Mouse (Mus musculus): Measurements from ENCODE around the gene Pik3r5. TPM values are rescaled to one million over a fixed set of nuclear protein-coding genes. Genes with fewer than 3 reads are reported as not detected.

The Pik3r5 gene
- polyA plus RNA-seq, 1 experiment from 2014 or later: 0.14 TPM

GRCm38 (mm10) chr11:68467962-68468612 is 36.2 kb downstream of the Pik3r5 start:
- no peaks in the 10 kb centered on the region for H3K9me3 ChIP-seq (replicated peaks)
- no peak overlapping the region for H3K9ac ChIP-seq
- H3K36me3 ChIP-seq: no peaks in the 10 kb centered on the region
- 73% methylated on average over 9 of the region's 9 CpGs for WGBS
- H3K27ac ChIP-seq (ENCODE audit: poor library complexity, severe bottlenecking): no peak overlapping the region
- no peak for ATAC-seq (ENCODE audit: insufficient number of reproducible peaks, low FRiP score)
- no peaks in the 10 kb centered on the region for H3K4me1 ChIP-seq (replicated peaks)
- no peak overlapping the region for H3K4me2 ChIP-seq
- peaks cover 30% of the 10 kb centered on the region; the same call in 1 of the 2 replicates for H3K27me3 ChIP-seq (replicated peaks)
- no peak overlapping the region for H3K4me3 ChIP-seq

GRCm38 (mm10) chr11:68468886-68469285 is 37.0 kb downstream of the Pik3r5 start:
- H3K4me3 ChIP-seq: no peak overlapping the region
- H3K36me3 ChIP-seq: no peaks in the 10 kb centered on the region
- no peak overlapping the region for H3K4me2 ChIP-seq
- H3K27ac ChIP-seq (ENCODE audit: poor library complexity, severe bottlenecking): no peak overlapping the region
- ATAC-seq (ENCODE audit: insufficient number of reproducible peaks, low FRiP score): no peak
- no peaks in the 10 kb centered on the region for H3K4me1 ChIP-seq (replicated peaks)
- peaks cover 36% of the 10 kb centered on the region for H3K27me3 ChIP-seq (replicated peaks)
- no peak overlapping the region for H3K9ac ChIP-seq
- WGBS: 68% methylated on average over 4 of the region's 4 CpGs
- no peaks in the 10 kb centered on the region for H3K9me3 ChIP-seq (replicated peaks)

GRCm38 (mm10) chr11:68472162-68472849 is 40.4 kb downstream of the Pik3r5 start:
- Histone ChIP-seq H3K4me1 (replicated peaks) (peaks cover under 1% of the 10 kb centered on the region; the same call in 1 of the 2 replicates), H3K4me3 (no peak overlapping the region), H3K27ac (ENCODE audit: poor library complexity, severe bottlenecking) (no peak overlapping the region), H3K36me3 (no peaks in the 10 kb centered on the region), H3K27me3 (replicated peaks) (peaks cover 32% of the 10 kb centered on the region), H3K9ac (no peak overlapping the region), H3K9me3 (replicated peaks) (no peaks in the 10 kb centered on the region), H3K4me2 (no peak overlapping the region)
- no peak for ATAC-seq (ENCODE audit: insufficient number of reproducible peaks, low FRiP score)
- WGBS: 72% methylated on average over 5 of the region's 5 CpGs

DNA sequence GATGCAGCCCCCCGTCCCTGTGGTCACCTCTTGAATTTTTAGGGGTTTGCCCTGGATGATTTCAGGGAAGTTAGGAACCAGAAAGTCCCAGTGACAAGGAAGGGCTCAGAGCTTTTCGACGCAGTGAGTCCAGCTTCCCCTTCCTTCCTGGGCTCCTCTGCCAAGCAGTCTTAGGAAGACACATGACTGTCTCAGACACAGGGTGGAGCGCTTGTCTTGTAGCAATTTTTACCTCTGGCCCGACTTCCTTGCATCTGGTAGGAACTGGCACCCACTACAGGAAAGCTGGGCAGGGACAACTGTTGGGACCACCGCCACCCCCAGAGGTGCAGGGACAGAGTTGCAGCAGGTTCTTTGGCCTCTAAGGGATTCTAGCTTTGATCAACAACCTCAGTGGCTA is 42.7 kb downstream of the Pik3r5 start:
- Histone ChIP-seq H3K36me3 (no peaks in the 10 kb centered on the region), H3K27ac (ENCODE audit: poor library complexity, severe bottlenecking) (no peak overlapping the region), H3K9me3 (replicated peaks) (no peaks in the 10 kb centered on the region), H3K4me2 (no peak overlapping the region), H3K4me3 (no peak overlapping the region), H3K9ac (no peak overlapping the region), H3K4me1 (replicated peaks) (peaks cover 15% of the 10 kb centered on the region; the same call in 1 of the 2 replicates), H3K27me3 (replicated peaks) (peaks cover 32% of the 10 kb centered on the region)
- ATAC-seq (ENCODE audit: insufficient number of reproducible peaks, low FRiP score): no peak
- 66% methylated on average over 6 of the region's 6 CpGs for WGBS

DNA sequence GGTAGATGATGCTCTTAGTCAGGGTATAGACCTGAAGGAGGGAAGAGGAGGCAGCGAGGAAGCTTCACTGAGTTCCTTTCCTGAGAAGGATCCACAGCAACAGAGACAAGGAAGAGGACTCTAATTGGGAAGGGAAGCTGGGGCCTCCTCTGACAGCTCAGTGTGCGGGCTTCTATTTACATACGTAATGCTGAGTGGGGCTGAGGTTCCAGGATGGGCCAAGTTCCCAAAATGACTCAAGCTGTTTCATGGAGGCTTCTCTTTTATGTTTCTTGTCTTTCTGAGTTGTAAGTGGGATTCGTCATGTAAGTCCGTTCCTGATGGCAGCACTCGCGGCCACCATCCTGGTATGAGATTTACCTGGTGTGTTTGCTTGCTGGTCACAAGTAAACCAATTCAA is 43.8 kb downstream of the Pik3r5 start:
- Histone ChIP-seq H3K27ac (ENCODE audit: poor library complexity, severe bottlenecking) (no peak overlapping the region), H3K4me1 (replicated peaks) (peaks cover 15% of the 10 kb centered on the region; the same call in 1 of the 2 replicates), H3K9me3 (replicated peaks) (peaks cover 4% of the 10 kb centered on the region; the same call in 1 of the 2 replicates), H3K4me2 (no peak overlapping the region), H3K36me3 (no peaks in the 10 kb centered on the region), H3K27me3 (replicated peaks) (peaks cover 25% of the 10 kb centered on the region), H3K4me3 (no peak overlapping the region), H3K9ac (no peak overlapping the region)
- WGBS: 84% methylated on average over 7 of the region's 7 CpGs
- ATAC-seq (ENCODE audit: insufficient number of reproducible peaks, low FRiP score): no peak

GRCm38 (mm10) chr11:68477661-68478060 is 45.7 kb downstream of the Pik3r5 start:
- no peak overlapping the region for H3K4me2 ChIP-seq
- no peak overlapping the region for H3K9ac ChIP-seq
- no peak for ATAC-seq (ENCODE audit: insufficient number of reproducible peaks, low FRiP score)
- H3K27ac ChIP-seq (ENCODE audit: poor library complexity, severe bottlenecking): no peak overlapping the region
- H3K4me1 ChIP-seq (replicated peaks): peaks cover 15% of the 10 kb centered on the region; the same call in 1 of the 2 replicates
- peaks cover 4% of the 10 kb centered on the region; the same call in 1 of the 2 replicates for H3K9me3 ChIP-seq (replicated peaks)
- peaks cover 12% of the 10 kb centered on the region for H3K27me3 ChIP-seq (replicated peaks)
- H3K4me3 ChIP-seq: no peak overlapping the region
- 71% methylated on average over 6 of the region's 6 CpGs for WGBS
- H3K36me3 ChIP-seq: no peaks in the 10 kb centered on the region

- Histone ChIP-seq H3K9ac (no peak overlapping the region), H3K4me1 (replicated peaks) (peaks cover 15% of the 10 kb centered on the region; the same call in 1 of the 2 replicates), H3K27ac (ENCODE audit: poor library complexity, severe bottlenecking) (no peak overlapping the region; the same call in 1 of the 2 replicates), H3K4me3 (no peak overlapping the region), H3K27me3 (replicated peaks) (peaks cover 9% of the 10 kb centered on the region), H3K4me2 (no peak overlapping the region), H3K9me3 (replicated peaks) (peaks cover 4% of the 10 kb centered on the region; the same call in 1 of the 2 replicates), H3K36me3 (no peaks in the 10 kb centered on the region)
- WGBS: 25% methylated on average over 3 of the region's 3 CpGs
- ATAC-seq (ENCODE audit: insufficient number of reproducible peaks, low FRiP score): no peak
Observed at GRCm38 (mm10) chr11:68478574-68478981, 46.7 kb downstream of the Pik3r5 start.

DNA sequence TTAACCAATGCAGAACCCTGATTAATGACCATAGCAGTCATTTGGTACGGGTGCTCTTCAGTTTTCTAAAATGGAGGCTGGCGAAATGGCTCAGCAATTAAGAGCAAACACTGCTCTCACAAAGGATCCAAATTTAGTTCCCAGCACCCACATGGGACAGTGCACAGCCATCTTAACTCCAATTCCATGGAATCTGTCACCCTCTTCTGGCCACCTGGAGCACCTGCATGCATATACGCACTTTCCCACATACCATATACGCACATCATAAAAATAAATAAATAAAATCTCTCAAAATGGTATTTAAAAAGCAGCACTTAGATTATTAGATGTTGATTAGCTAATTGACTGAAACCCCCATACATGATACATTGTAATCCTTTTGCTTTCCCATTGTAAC is 48.7 kb downstream of the Pik3r5 start:
- H3K36me3 ChIP-seq: no peaks in the 10 kb centered on the region
- no peak for ATAC-seq (ENCODE audit: insufficient number of reproducible peaks, low FRiP score)
- no peak overlapping the region for H3K4me3 ChIP-seq
- H3K27me3 ChIP-seq (replicated peaks): 0 out of 2 replicates have a peak, but pooled peaks cover 1% of the 10 kb centered on the region
- peaks cover 15% of the 10 kb centered on the region; the same call in 1 of the 2 replicates for H3K4me1 ChIP-seq (replicated peaks)
- peaks cover 4% of the 10 kb centered on the region; the same call in 1 of the 2 replicates for H3K9me3 ChIP-seq (replicated peaks)
- no peak overlapping the region for H3K9ac ChIP-seq
- no peak overlapping the region for H3K27ac ChIP-seq (ENCODE audit: poor library complexity, severe bottlenecking)
- H3K4me2 ChIP-seq: no peak overlapping the region
- WGBS: 84% methylated on average over 4 of the region's 4 CpGs

GRCm38 (mm10) chr11:68482001-68482400 is 50.1 kb downstream of the Pik3r5 start:
- Histone ChIP-seq H3K27me3 (replicated peaks) (no peaks in the 10 kb centered on the region), H3K36me3 (no peaks in the 10 kb centered on the region), H3K27ac (ENCODE audit: poor library complexity, severe bottlenecking) (no peak overlapping the region), H3K9me3 (replicated peaks) (peaks cover 4% of the 10 kb centered on the region; the same call in 1 of the 2 replicates), H3K4me3 (no peak overlapping the region), H3K4me1 (replicated peaks) (peaks cover 15% of the 10 kb centered on the region; the same call in 1 of the 2 replicates), H3K9ac (no peak overlapping the region), H3K4me2 (no peak overlapping the region)
- ATAC-seq (ENCODE audit: insufficient number of reproducible peaks, low FRiP score): no peak

DNA sequence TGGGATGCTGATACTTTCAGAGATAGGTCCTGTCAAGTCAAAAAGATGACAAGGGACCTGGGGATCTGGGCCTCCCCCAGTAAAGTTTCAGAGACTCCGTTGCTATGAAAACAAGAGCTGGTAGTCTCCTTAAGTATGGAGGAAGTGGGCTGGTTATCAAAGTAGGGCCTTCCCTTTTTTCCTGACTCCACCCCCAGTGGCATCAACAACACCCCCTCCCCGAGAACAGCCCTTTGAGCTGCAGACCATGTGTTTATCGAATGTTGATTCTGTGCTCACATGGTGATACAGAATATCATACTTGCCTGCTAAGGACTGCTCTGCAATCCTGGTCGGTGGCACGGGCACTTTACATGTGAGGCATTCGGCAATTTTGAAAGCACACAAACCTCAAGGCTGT is 51.3 kb downstream of the Pik3r5 start:
- no peak for ATAC-seq (ENCODE audit: insufficient number of reproducible peaks, low FRiP score)
- Histone ChIP-seq H3K9ac (no peak overlapping the region), H3K9me3 (replicated peaks) (peaks cover 4% of the 10 kb centered on the region; the same call in 1 of the 2 replicates), H3K27ac (ENCODE audit: poor library complexity, severe bottlenecking) (no peak overlapping the region), H3K27me3 (replicated peaks) (no peaks in the 10 kb centered on the region), H3K4me3 (no peak overlapping the region), H3K36me3 (no peaks in the 10 kb centered on the region), H3K4me2 (no peak overlapping the region), H3K4me1 (replicated peaks) (peaks cover 9% of the 10 kb centered on the region; the same call in 1 of the 2 replicates)
- WGBS: 58% methylated on average over 6 of the region's 6 CpGs

GRCm38 (mm10) chr11:68484431-68484830 is 52.5 kb downstream of the Pik3r5 start:
- ATAC-seq (ENCODE audit: insufficient number of reproducible peaks, low FRiP score): no peak
- H3K27ac ChIP-seq (ENCODE audit: poor library complexity, severe bottlenecking): no peak overlapping the region
- 78% methylated on average over 3 of the region's 3 CpGs for WGBS

More at GRCm38 (mm10) chr11:68484431-68484830, 52.5 kb downstream of the Pik3r5 start:
- H3K36me3 ChIP-seq: no peaks in the 10 kb centered on the region
- no peak overlapping the region for H3K9ac ChIP-seq
- no peak overlapping the region for H3K4me3 ChIP-seq
- no peaks in the 10 kb centered on the region for H3K27me3 ChIP-seq (replicated peaks)
- H3K9me3 ChIP-seq (replicated peaks): peaks cover 4% of the 10 kb centered on the region; the same call in 1 of the 2 replicates
- H3K4me1 ChIP-seq (replicated peaks): no peaks in the 10 kb centered on the region
- H3K4me2 ChIP-seq: no peak overlapping the region
